Mouse (Mus musculus) liver, adult 2 months (tissue): Measurements from ENCODE around the gene Clps.

Source experiments
- CTCF ChIP-seq: fragments of 200-500 bp; IDR thresholded peaks from 2 replicates; pipeline ENCODE4 v1.5.1; 2011; ENCODE audit warnings: low read depth, low read length, control low read depth
- POLR2A ChIP-seq: fragments of 200-500 bp; IDR thresholded peaks from 2 replicates; pipeline ENCODE4 v1.6.1; 2011; ENCODE audit warnings: low read length, control low read depth; ENCODE audit not compliant: insufficient read depth; ENCODE audit errors: extremely low read depth

GRCm38 (mm10) chr17:28580396-28580795, 19.8 kb upstream of the Clps start:
- TF ChIP-seq POLR2A (no peak), CTCF (no peak)
